Mouse (Mus musculus) hindbrain, postnatal 0 days (tissue): ENCODE results near the gene Rnaseh2c. TPM values are rescaled to one million over a fixed set of nuclear protein-coding genes. Genes with fewer than 3 reads are reported as not detected.

ENCODE experiments used
- ATAC-seq: fragments of 200-750 bp; cut with Nextera tagmentation; 2 replicates; pipeline ENCODE4 v1.8.0; 2017; ENCODE audit warnings: mild to moderate bottlenecking, moderate TSS enrichment, moderate library complexity
- DNase-seq: peaks from one replicate; pipeline ENCODE4 v3.0.0-alpha.2; 2015; ENCODE audit warnings: low spot score
- H3K27ac ChIP-seq: fragments of 300-500 bp; sonication (generic); 2 replicates; pipeline ENCODE4 v1.5.1; 2014; ENCODE audit warnings: mild to moderate bottlenecking
- H3K27me3 ChIP-seq: fragments of 300-500 bp; sonication (generic); 2 replicates; pipeline ENCODE4 v1.6.1; 2014; ENCODE audit warnings: low read length, mixed read lengths; ENCODE audit not compliant: insufficient read depth
- H3K36me3 ChIP-seq: fragments of 300-500 bp; sonication (generic); 2 replicates; pipeline ENCODE4 v1.6.1; 2014; ENCODE audit warnings: low read length, mixed read lengths; ENCODE audit not compliant: insufficient read depth
- H3K4me1 ChIP-seq: fragments of 300-500 bp; sonication (generic); 2 replicates; pipeline ENCODE4 v1.6.1; 2014; ENCODE audit warnings: antibody characterized with exemption, low read length, mixed read lengths; ENCODE audit not compliant: insufficient read depth
- H3K4me2 ChIP-seq: fragments of 300-500 bp; sonication (generic); 2 replicates; pipeline ENCODE4 v1.6.1; 2014; ENCODE audit warnings: low read depth, mild to moderate bottlenecking, low read length, moderate library complexity, mixed read lengths
- H3K4me3 ChIP-seq: fragments of 300-500 bp; sonication (generic); 2 replicates; pipeline ENCODE4 v1.5.1; 2014; ENCODE audit warnings: low read length
- H3K9ac ChIP-seq: fragments of 300-500 bp; sonication (generic); replicated peaks from 2 replicates; pipeline ENCODE4 v1.6.1; 2014; ENCODE audit warnings: mild to moderate bottlenecking, low read length, moderate library complexity, mixed read lengths
- H3K9me3 ChIP-seq: fragments of 300-500 bp; sonication (generic); 2 replicates; pipeline ENCODE4 v1.6.1; 2016; ENCODE audit warnings: low read length, mixed read lengths
- CTCF ChIP-seq: IDR thresholded peaks from 2 replicates; pipeline ENCODE4 v1.5.1; 2016; ENCODE audit warnings: antibody characterized with exemption, control low read depth, low read depth
- WGBS: fragments of 180-500 bp; shearing (Covaris S2); extraction: QIAGEN DNeasy Blood & Tissue Kit; methylation state at CpG from one replicate; pipeline ENCODE4 v1.1.7; 2014; 5-methylcytosine and 5-hydroxymethylcytosine counted together
- polyA plus RNA-seq: library from polyadenylated mRNA; unstranded; fragments of >200 nt; fragmentation: Nextera tagmentation; extraction: Ambion mirVana; gene quantifications from 2 replicates; pipeline ENCODE4 v1.2.1, GENCODE M21; 2015
- total RNA-seq: library from RNA; depleted of rRNA; stranded (reverse); fragments of >200 nt; gene quantifications from 2 replicates; pipeline ENCODE4 v1.2.3, GENCODE M21; 2014; rRNA removed

Gene Rnaseh2c
- total and polyA plus RNA-seq, 2 experiments from 2014 or later, result 33.6 to 66.4 TPM

DNA sequence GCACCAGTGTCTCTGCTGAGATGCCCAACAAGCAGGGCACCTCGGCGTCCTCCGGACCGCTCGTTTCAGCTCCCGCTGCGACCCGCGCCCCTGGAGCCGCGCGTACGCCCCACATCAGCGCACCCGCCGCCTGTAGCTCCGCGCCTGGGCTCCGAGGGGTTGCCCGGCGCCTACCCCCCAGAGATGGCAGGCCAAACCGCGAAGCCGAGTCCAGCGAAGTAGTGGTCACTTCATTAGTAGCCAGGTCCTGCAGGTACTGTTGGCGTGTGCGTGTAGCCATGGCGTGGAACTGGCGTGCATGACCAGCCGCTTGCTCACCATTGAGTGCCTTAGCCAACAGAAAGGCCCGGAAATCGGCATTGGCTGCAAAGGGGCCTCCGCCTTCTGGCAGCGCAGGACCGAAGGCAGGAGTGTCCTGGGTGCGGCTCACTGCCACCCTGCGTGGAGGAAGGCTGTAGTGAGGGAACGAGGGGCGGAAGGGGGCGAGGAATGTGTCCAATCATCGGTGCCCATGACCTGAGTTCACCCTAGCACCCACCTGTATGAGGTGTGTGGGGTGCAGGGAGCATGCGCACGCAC lies 53.1 kb downstream of the Rnaseh2c start:
- H3K4me2 ChIP-seq, result peak overlapping the region; percentile 61
- H3K4me1 ChIP-seq, result peaks cover 13% of the 10 kb centered on the region; the same call in 1 of the 2 replicates
- ATAC-seq (no peak), DNase-seq (peak; percentile 13)
- H3K4me3 ChIP-seq, result peak overlapping the region; percentile 39
- no peaks in the 10 kb centered on the region for H3K36me3 ChIP-seq
- H3K27me3 ChIP-seq, result peaks cover 9% of the 10 kb centered on the region; the same call in 1 of the 2 replicates
- peak overlapping the region; percentile 41; the same call in 1 of the 2 replicates for H3K9ac ChIP-seq
- TF ChIP-seq CTCF, result no peak
- WGBS, result 8% methylated on average over 43 of the region's 43 CpGs
- no peaks in the 10 kb centered on the region for H3K9me3 ChIP-seq
- H3K27ac ChIP-seq, result no peak overlapping the region

Other genes with a start within 250 kb of the Rnaseh2c start
- gene Eif1ad, start 235.1 kb upstream of the Rnaseh2c start, total RNA-seq, result 21.2 and 25.2 TPM in 2 replicates
- gene Eif1ad, start 235.1 kb upstream of the Rnaseh2c start, polyA plus RNA-seq, result 46.7 and 49.2 TPM in 2 replicates
- 78.3 and 95.8 TPM in 2 replicates for gene Banf1, start 234.7 kb upstream of the Rnaseh2c start, total RNA-seq
- 316 and 319 TPM in 2 replicates for gene Banf1, start 234.7 kb upstream of the Rnaseh2c start, polyA plus RNA-seq
- 23.2 and 30.5 TPM in 2 replicates for gene Sart1, start 213.2 kb upstream of the Rnaseh2c start, total RNA-seq
- 45.0 and 47.4 TPM in 2 replicates for gene Sart1, start 213.2 kb upstream of the Rnaseh2c start, polyA plus RNA-seq
- gene Tsga10ip, start 199.3 kb upstream of the Rnaseh2c start, total RNA-seq, result not detected in 2 replicates
- not detected in 2 replicates for gene Tsga10ip, start 199.3 kb upstream of the Rnaseh2c start, polyA plus RNA-seq
- gene Drap1, start 176.9 kb upstream of the Rnaseh2c start, total RNA-seq, result 111 and 123 TPM in 2 replicates
- gene Drap1, start 176.9 kb upstream of the Rnaseh2c start, polyA plus RNA-seq, result 331 and 338 TPM in 2 replicates
- 85.1 and 100 TPM in 2 replicates for gene AI837181, start 176.7 kb upstream of the Rnaseh2c start, total RNA-seq
- 81.8 and 82.8 TPM in 2 replicates for gene AI837181, start 176.7 kb upstream of the Rnaseh2c start, polyA plus RNA-seq
- not detected in 2 replicates for gene Fosl1, start 154.3 kb upstream of the Rnaseh2c start, total RNA-seq
- gene Fosl1, start 154.3 kb upstream of the Rnaseh2c start, polyA plus RNA-seq, result not detected in 2 replicates
- gene Ccdc85b, start 144.0 kb upstream of the Rnaseh2c start, total RNA-seq, result 17.4 and 18.5 TPM in 2 replicates
- 16.0 and 16.1 TPM in 2 replicates for gene Ccdc85b, start 144.0 kb upstream of the Rnaseh2c start, polyA plus RNA-seq
- 76.1 and 103 TPM in 2 replicates for gene Fibp, start 141.3 kb upstream of the Rnaseh2c start, total RNA-seq
- 172 and 179 TPM in 2 replicates for gene Fibp, start 141.3 kb upstream of the Rnaseh2c start, polyA plus RNA-seq
- gene Ctsw, start 133.4 kb upstream of the Rnaseh2c start, total RNA-seq, result 1.2 and 4.5 TPM in 2 replicates
- 1.6 and 2.0 TPM in 2 replicates for gene Ctsw, start 133.4 kb upstream of the Rnaseh2c start, polyA plus RNA-seq
- gene Efemp2, start 127.9 kb upstream of the Rnaseh2c start, total RNA-seq, result 46.3 and 49.3 TPM in 2 replicates
- gene Efemp2, start 127.9 kb upstream of the Rnaseh2c start, polyA plus RNA-seq, result 36.5 and 41.7 TPM in 2 replicates
- 56.8 and 58.8 TPM in 2 replicates for gene Mus81, start 113.5 kb upstream of the Rnaseh2c start, total RNA-seq
- gene Mus81, start 113.5 kb upstream of the Rnaseh2c start, polyA plus RNA-seq, result 27.4 and 27.7 TPM in 2 replicates
- gene Cfl1, start 111.4 kb upstream of the Rnaseh2c start, total RNA-seq, result 1,468 and 1,477 TPM in 2 replicates
- gene Cfl1, start 111.4 kb upstream of the Rnaseh2c start, polyA plus RNA-seq, result 3,076 and 3,214 TPM in 2 replicates
- gene 1700020D05Rik, start 98.1 kb upstream of the Rnaseh2c start, total RNA-seq, result 3.8 and 4.8 TPM in 2 replicates
- not detected in 2 replicates for gene 1700020D05Rik, start 98.1 kb upstream of the Rnaseh2c start, polyA plus RNA-seq
- 78.0 and 79.0 TPM in 2 replicates for gene Snx32, start 91.3 kb upstream of the Rnaseh2c start, total RNA-seq
- 75.0 and 79.6 TPM in 2 replicates for gene Snx32, start 91.3 kb upstream of the Rnaseh2c start, polyA plus RNA-seq
- not detected in 2 replicates for gene Ovol1, start 41.2 kb upstream of the Rnaseh2c start, total RNA-seq
- 0.25 TPM in 1 of 2 replicates, not detected in the other for gene Ovol1, start 41.2 kb upstream of the Rnaseh2c start, polyA plus RNA-seq
- 15.0 and 19.3 TPM in 2 replicates for gene Ap5b1, start 33.8 kb upstream of the Rnaseh2c start, total RNA-seq
- 2.3 and 2.6 TPM in 2 replicates for gene Ap5b1, start 33.8 kb upstream of the Rnaseh2c start, polyA plus RNA-seq
- gene Kat5, start 8.4 kb downstream of the Rnaseh2c start, total RNA-seq, result 95.2 and 163 TPM in 2 replicates
- 72.0 and 74.0 TPM in 2 replicates for gene Kat5, start 8.4 kb downstream of the Rnaseh2c start, polyA plus RNA-seq
- 40.1 and 40.8 TPM in 2 replicates for gene Rela, start 35.6 kb downstream of the Rnaseh2c start, total RNA-seq
- 30.3 and 33.1 TPM in 2 replicates for gene Rela, start 35.6 kb downstream of the Rnaseh2c start, polyA plus RNA-seq
- 25.6 and 43.2 TPM in 2 replicates for gene Sipa1, start 61.8 kb downstream of the Rnaseh2c start, total RNA-seq
- gene Sipa1, start 61.8 kb downstream of the Rnaseh2c start, polyA plus RNA-seq, result 18.7 and 18.8 TPM in 2 replicates
- 20.6 and 20.7 TPM in 2 replicates for gene Map3k11, start 86.9 kb downstream of the Rnaseh2c start, total RNA-seq
- gene Map3k11, start 86.9 kb downstream of the Rnaseh2c start, polyA plus RNA-seq, result 10.0 and 10.7 TPM in 2 replicates
- 75.1 and 97.0 TPM in 2 replicates for gene Pcnx3, start 87.0 kb downstream of the Rnaseh2c start, total RNA-seq
- gene Pcnx3, start 87.0 kb downstream of the Rnaseh2c start, polyA plus RNA-seq, result 16.8 and 17.2 TPM in 2 replicates
- gene Kcnk7, start 102.5 kb downstream of the Rnaseh2c start, total RNA-seq, result not detected in 2 replicates
- 0.19 and 0.61 TPM in 2 replicates for gene Kcnk7, start 102.5 kb downstream of the Rnaseh2c start, polyA plus RNA-seq
- gene Ehbp1l1, start 124.4 kb downstream of the Rnaseh2c start, total RNA-seq, result 16.6 and 19.7 TPM in 2 replicates
- 40.0 and 43.0 TPM in 2 replicates for gene Ehbp1l1, start 124.4 kb downstream of the Rnaseh2c start, polyA plus RNA-seq
- gene Fam89b, start 127.8 kb downstream of the Rnaseh2c start, total RNA-seq, result 177 and 188 TPM in 2 replicates
- gene Fam89b, start 127.8 kb downstream of the Rnaseh2c start, polyA plus RNA-seq, result 131 and 140 TPM in 2 replicates
- gene Ltbp3, start 139.0 kb downstream of the Rnaseh2c start, total RNA-seq, result 43.0 and 50.2 TPM in 2 replicates
- 14.0 and 14.4 TPM in 2 replicates for gene Ltbp3, start 139.0 kb downstream of the Rnaseh2c start, polyA plus RNA-seq
- 84.1 and 96.6 TPM in 2 replicates for gene Scyl1, start 169.5 kb downstream of the Rnaseh2c start, total RNA-seq
- 73.3 and 76.2 TPM in 2 replicates for gene Scyl1, start 169.5 kb downstream of the Rnaseh2c start, polyA plus RNA-seq